Mouse (Mus musculus): ENCODE results near the gene Timp1.

DNA sequence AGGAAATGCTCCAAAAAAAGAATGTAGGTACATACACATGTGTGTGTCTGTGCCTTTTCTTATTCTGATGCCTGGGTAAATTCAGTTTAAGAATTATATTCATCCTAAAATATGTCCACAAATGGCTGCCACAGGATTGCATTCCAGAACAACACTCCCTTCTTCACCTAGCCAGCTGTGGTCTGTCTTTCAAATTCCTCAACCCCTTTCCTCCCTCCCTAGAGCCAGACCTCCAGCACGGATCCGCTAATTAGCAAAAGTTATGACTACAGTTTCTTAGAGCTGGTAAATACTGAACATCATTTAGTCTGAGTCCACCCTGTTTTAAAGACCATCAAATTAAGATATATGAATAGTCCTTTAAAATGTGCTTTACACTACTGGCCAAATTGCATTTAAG lies 22.1 kb upstream of the Timp1 start:
- TF ChIP-seq POLR2A (IDR thresholded peaks at IDR 0.05; ENCODE audit: low read depth, low read length) (no peak), CTCF (IDR thresholded peaks at IDR 0.05; ENCODE audit: extremely low read depth, insufficient read depth, insufficient read length, insufficient replicate concordance) (no peak)

Data from spleen, adult 2 months (tissue).